Mouse (Mus musculus) left cerebral cortex, postnatal 36 days (tissue): Measurements from ENCODE around the gene Gab3. TPM values are rescaled to one million over a fixed set of nuclear protein-coding genes. Genes with fewer than 3 reads are reported as not detected.

Experiments used
- DNase-seq, 2 experiments: peaks; one replicate each; pipeline ENCODE4 v3.0.0; 2021 to 2022; ENCODE audit warnings: low spot score in 2 of 2, mixed read lengths in 1 of 2
- intact Hi-C: fragments of 180-260 bp; cut with DNase I; formaldehyde crosslinking; loops from one replicate; pipeline ENCODE4 v1.15.1; 2025
- total RNA-seq, 2 experiments: library from RNA; stranded (reverse); gene quantifications; 2 replicates each; pipeline ENCODE4 v1.2.3; 2021

The Gab3 gene
- total RNA-seq: 1 to 10 TPM; 1.5 to 2.5 TPM

GRCm38 (mm10) chrX:75084774-75085508, at the start of gene Gab3:
Gene Gab3, minus strand, starts transcription at chrX:75085458.
- peak in 1 of 2 experiments; percentile 26 for DNase-seq
- intact Hi-C loops: no loop called here

DNA sequence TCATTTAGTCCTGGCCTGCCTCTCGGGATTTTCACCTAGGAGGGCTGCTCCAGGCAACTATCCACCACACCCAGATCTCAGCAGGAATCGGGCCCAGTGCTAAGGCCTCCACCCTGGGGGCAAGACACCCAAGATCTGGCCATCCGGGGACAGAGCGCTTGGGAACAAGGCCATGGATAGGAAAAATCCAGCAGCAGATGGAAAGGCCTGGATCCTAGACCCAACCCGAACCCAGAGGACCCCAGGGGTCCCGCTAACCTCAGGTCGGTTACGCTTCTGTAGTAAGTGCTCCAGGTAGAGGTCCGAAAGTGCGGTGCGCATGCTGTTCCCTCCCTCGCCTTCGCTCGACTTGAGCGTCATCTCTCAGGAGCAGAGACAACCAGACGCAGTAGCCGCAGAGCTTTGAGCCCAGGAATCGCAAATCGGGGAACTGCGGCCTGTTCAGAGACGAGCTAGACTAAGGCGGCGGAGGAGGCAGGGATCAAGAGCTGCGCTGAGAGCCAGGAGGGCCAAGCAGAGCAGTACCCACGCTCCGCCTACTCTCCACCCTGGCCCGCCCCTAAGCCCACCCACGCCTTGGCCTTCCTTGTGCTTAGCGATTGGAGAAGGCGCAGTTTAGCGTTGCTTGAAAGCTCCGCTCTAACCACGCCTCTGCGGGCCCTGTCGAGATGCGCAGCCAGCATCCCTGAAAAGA, 45.4 kb upstream of the Gab3 start, which contains the start of gene Mpp1:
TSS of gene Mpp1 (minus strand) at position 550 of the 694 bp plus-strand sequence.
- DNase-seq: peak; percentile 50 to 63
- intact Hi-C loops: no loop called here

- DNase-seq: no peak
- intact Hi-C loops: no loop called here
Measured at GRCm38 (mm10) chrX:75129474-75129873, 44.2 kb upstream of the Gab3 start.

- intact Hi-C loops: no loop called here
- DNase-seq: no peak
Measured at GRCm38 (mm10) chrX:75128333-75128980, 43.2 kb upstream of the Gab3 start.

DNA sequence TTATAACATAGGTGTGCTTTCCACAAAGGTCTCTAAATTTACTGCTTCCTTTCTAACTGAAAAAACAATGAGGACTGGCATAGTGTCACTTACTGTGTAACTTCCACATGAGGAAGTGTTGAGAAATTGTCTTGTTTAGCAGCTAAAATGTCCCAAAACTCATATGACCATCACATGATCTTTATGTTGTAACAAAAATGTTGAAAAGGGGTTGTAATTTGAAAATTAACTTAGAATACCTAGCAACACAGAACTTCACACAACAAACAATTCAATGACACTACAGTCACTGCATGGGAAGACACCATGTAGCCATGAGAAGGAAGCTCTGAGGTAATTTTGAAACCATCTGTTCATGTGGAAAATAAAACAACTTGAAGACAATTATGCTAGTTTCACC, 41.6 kb upstream of the Gab3 start:
- intact Hi-C loops: no loop called here
- DNase-seq: no peak

DNA sequence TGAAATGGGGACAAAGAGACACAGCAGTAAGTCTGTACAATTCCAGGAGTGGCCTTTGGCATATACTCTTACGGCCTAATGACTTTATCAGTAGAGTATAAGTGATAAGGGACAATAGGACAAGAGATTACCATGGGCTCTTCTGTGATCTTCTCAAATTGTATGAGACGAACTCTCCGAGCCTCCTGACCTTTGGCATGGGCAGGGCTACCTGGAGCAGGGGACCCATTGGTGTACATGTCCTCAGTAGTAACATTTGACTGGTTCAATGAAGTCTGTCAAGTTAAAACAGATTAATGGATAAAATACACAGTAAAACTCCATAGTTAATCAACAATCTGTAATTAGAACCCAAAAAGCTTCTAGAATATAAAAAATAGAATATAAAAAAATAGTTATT, 40.3 kb upstream of the Gab3 start:
- intact Hi-C loops: no loop called here
- DNase-seq: no peak

DNA sequence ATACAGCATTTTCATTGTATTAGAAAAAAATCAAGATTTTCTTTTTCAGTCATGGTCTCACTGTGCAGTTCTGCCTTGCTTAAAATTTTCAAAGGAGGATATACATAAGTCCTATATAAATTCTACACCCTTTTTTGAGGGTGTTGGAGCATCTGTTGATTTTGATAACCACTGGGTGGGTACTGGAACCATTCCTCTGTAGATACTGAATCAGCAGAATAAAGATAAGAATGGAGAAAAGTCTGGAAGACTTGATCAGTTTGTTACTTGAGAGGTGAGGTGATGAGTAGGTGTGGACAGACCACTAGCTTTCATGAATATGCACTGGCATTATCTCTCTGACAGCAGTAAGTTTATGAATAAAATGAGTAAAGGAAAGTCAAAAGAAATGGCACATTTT, 30.3 kb upstream of the Gab3 start:
- DNase-seq: no peak
- intact Hi-C loops: no loop called here

- DNase-seq: no peak
Measured at GRCm38 (mm10) chrX:75102293-75102692, 17.0 kb upstream of the Gab3 start.

DNA sequence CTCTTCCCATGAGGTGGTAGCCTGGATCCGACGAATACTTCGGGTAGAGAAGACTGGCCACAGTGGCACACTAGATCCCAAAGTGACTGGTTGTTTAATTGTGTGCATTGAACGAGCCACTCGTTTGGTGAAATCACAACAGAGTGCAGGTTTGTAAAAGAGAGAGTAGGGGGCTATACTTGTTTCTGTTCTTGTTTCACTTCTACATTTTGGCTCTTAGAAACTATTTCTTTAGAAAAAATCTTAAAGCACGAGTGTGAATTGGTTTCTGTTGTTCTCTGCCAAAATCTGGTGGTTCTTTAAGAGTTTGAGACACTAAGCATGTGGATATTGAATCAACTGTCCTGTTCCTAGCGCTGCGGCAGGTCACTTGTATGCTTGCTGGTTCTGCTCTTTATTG, 13.5 kb upstream of the Gab3 start:
- intact Hi-C loops: no loop called here
- DNase-seq: no peak

More at GRCm38 (mm10) chrX:75102293-75102692, 17.0 kb upstream of the Gab3 start:
- intact Hi-C loops: no loop called here

DNA sequence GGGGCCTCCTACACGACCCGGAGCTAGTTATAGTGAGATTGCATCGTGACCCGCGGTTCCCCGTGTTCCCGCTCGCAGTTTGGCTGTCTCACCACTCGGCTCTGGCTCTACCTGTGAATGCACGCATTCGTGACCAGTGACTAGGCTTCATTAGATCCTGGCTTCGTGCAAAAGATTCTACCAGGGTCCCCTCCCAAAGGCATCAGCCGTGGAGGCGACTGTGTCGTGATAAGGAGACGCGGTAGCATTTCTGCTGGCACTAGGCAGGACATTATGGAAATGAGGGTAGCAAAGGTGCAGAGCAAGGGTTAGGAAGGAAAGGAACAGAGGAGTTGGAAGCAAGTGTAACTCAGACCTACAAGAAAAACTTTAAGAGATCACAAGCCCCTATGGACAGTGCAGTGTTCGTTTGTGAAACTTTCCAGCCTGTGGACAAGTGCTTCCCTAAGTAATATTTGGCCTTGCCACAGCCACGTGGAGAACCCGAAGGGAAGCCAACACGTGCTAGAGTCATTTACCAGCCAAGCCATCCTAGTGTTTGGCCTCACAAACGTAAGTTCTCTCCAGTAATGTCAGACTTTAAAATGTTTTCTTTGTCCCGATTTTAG, 11.0 kb upstream of the Gab3 start:
- DNase-seq: no peak
- intact Hi-C loops: no loop called here

DNA sequence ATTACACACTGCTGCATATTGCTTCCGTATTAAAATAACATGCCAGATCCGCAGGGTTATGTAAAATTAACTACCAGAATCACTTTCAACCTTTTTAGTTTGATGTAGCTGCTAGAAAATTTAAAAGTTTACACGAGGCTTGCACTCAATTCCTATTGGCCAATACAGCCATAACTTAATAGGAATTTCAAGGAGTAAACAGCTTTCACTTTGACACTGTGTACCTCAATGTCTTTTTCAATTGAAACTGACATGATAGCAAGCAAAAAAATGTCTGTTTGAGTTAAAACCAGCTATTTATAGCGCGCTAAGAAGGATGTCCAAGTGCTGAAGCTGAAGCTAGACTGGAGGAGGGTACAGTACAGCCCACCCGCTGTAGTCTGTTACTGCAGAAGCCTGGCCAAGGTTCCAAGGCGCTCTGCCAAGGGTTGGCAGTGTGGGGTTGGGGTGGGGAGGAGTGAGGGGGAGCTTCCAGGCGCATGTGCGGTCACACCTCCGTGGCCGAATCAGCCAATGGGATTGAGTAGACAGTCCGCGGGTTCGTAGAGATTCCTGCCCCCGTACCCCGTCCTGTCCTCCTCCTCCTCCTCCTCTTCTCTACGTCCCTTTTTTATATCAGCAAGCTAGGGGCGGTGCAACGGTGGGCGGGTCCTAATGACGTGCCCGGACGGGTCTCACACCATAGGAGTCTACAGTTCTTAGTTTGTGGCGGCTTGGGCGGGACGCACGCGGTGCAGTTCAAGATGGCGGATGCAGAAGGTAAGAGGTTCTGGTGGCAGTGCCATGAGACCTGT, 10.3 kb upstream of the Gab3 start, which contains the start of gene Dkc1:
TSS of gene Dkc1 (plus strand) at position 486 of the 794 bp plus-strand sequence.
- DNase-seq: peak; percentile 82 to 84

GRCm38 (mm10) chrX:75085654-75086053, 396 bp upstream of the Gab3 start:
- intact Hi-C loops: no loop called here
- no peak for DNase-seq

More for the DNA sequence above, 10.3 kb upstream of the Gab3 start, which contains the start of gene Dkc1:
- intact Hi-C loops: no loop called here

DNA sequence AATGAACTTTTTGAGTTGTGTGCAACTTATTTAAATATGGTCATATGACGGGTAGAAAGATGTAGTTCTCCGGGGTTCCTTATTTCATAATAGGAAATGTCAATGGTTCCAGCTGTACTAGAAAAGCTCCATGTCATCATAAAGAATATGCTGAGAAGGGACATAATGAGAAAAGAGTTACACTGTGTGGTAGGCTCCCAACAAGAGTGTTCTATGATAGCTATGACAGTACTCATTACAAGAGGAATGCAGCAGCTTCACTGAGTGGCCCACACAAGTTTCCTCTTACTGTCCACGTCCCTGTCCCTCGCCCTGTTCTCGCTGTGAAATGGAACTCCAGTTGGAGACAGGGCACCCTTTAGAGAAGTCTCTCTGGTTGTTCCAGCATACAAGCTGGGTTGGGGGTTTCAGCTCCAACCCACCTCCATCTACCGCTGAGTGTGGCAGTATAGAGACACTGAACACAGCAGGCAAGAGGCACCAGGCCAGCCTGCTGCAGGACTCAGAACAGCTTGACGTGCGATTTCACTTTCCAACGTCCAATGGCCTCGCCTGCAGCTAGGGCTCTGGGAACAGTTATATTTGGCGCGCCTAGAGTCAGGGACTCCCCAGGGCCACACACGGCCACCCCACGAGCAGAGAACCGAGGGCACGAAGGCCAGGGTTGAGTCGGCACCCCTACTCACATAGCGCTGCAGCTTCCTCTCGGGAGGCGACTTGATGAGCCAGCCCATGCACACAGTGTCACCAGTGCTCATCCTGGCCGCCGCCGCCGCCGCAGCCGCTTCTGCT, 1.1 kb downstream of the Gab3 start:
- intact Hi-C loops: no loop called here

DNA sequence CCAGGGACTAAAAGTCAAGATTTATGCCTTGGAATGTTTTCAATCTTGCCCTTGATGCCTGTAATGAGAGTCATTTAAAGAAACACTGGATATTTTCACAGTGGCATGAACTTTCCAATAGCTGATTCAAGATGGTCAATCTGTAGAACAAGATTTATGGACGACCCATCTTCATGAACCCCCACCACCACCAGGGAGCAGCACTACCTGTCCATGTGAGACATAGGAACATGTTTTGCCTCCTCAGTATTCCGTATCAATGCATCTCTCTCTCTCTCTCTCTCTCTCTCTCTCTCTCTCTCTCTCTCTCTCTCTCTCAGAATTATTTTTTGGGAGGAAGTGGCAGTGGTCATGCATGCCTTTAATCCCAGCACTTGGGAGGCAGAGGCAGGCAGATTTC, 2.9 kb downstream of the Gab3 start:
- no peak for DNase-seq
- intact Hi-C loops: no loop called here

More for the DNA sequence above, 1.1 kb downstream of the Gab3 start:
- DNase-seq: peak; percentile 19 to 36

GRCm38 (mm10) chrX:75056120-75056775, 29.0 kb downstream of the Gab3 start:
- DNase-seq: no peak
- intact Hi-C loops: no loop called here

DNA sequence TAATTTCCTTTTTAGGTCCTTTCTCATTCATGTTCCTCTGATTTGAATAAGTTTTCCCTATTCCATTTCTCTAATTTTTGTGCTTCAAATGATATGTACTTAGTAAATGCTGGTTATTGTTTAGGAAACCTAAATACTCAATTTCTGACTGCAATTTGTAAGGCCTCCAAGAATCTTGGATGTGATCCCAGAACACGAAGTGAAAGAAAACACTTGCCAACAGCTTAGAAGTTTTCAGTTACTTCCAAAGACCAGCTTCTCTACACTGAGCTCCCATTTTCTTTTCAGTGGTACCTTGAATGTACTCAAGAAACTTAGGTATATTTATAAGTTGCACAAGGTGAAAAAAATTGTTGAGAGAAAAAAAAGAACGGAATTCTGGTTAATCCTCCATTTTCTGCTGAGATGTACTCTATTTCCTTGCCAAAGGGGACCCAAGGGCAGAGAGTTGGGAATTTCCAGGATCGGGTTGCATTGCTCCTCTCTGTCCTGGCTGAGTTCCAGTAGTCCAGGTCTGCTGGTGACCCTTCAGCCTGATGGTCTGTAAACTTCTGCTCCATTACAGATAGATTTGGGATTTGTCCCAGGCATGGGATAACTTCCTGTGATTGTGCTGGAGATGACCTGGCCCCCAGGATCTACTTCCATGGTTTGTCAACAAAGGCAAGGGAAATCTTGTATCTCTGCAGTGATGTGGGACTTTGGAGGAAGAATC, 38.2 kb downstream of the Gab3 start:
- DNase-seq: no peak
- intact Hi-C loops: no loop called here

DNA sequence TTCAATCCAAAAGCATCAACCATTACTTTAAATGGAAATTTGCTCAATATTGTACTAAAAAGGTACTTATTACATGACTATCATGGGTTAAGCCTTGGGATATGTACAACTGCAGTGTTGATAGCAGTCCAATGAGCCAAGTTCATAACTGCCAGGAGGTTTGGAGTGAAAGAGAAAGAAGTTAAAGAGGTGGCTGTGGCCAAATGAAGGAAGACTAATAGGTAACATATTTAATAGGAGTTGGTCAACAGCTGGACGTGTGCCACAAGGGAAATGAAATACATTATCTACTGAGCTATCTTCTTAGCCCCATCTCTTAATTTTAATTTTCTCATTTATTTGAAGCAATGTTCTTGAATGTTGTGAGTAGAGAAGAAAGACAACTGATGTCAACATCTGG, 39.3 kb downstream of the Gab3 start:
- DNase-seq: no peak
- intact Hi-C loops: no loop called here
